Comparison of ENCODE assay signal across 28 mouse cellular contexts in the genomic region with DNA sequence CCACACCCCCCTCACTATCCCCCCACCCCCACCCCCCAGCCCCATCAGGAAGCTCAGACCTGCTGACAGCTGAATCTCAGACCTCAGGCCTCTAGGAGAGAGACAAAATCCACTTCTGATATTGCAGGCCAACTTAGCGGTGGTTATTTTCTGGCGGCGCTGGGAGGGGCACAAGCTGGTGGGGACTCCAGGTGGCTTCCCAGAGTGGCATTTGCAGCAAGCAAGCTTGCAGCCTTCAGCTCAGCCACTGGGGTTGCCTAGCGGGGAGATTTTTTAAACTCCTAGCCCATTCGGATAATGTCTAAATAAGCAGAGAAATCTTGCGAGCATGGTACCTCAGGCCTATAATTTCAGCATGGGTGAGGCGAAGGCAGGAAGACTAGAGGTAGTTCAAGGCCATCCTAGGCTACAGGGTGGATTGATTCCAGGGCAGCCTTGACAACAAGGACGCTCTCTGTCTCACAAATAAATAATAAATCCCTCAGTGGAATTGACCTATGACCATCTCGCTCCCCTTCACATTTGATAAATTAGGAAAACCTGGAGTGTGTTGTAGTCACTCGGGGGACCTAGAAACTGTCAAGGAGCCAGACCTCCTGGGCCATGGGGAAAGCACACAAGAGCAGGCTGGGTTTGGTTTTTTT. TPM values are rescaled to one million over a fixed set of nuclear protein-coding genes. Genes with fewer than 3 reads are reported as not detected.
DNase-seq lines count a peak whose midpoint lies in the region; ATAC-seq and TF ChIP-seq lines count a peak whose summit lies in the region.
"Had no signal": no experiment of that assay in that cellular context is flagged by ENCODE, and none has a peak within 500 bp of the region (broad histone marks: within the 10 kb centered on the region; RNA-seq: fewer than 3 reads in every experiment).

No protein-coding gene starts in this region.

- 31% methylated on average over 10 of the region's 10 CpGs for WGBS in limb, embryonic 11.5 days

- no peak overlapping the region for H3K9ac ChIP-seq in limb, embryonic 11.5 days (ENCODE audit: low read length)
- H3K9ac ChIP-seq: intestine, embryonic 15.5 days; lung, embryonic 15.5 days had no signal

- H3K4me3 ChIP-seq in layer of hippocampus, adult 2 months: no peak overlapping the region
- H3K4me3 ChIP-seq in limb, embryonic 11.5 days (ENCODE audit: low read depth, low read length): no peak overlapping the region
- H3K4me3 ChIP-seq: intestine, embryonic 15.5 days; limb, embryonic 13.5 days; lung, embryonic 15.5 days; myocyte; neural tube, embryonic 13.5 days had no signal

- no peaks in the 10 kb centered on the region for H3K27me3 ChIP-seq in limb, embryonic 11.5 days (ENCODE audit: control insufficient read depth, insufficient read depth, low read length)

- no peak overlapping the region for H3K27ac ChIP-seq in layer of hippocampus, adult 2 months
- H3K27ac ChIP-seq in limb, embryonic 11.5 days (replicated peaks; ENCODE audit: low read depth, low read length): no peak overlapping the region
- H3K27ac ChIP-seq: intestine, embryonic 15.5 days; limb, embryonic 13.5 days; lung, embryonic 15.5 days; neural tube, embryonic 13.5 days had no signal

- peaks cover 9% of the 10 kb centered on the region for H3K4me1 ChIP-seq in limb, embryonic 11.5 days (ENCODE audit: control insufficient read depth, insufficient read depth, low read length)

- no peak for TF ChIP-seq POLR2A in brain, embryonic 14.5 days (IDR thresholded peaks at IDR 0.05; ENCODE audit: borderline replicate concordance, extremely low read depth, insufficient read depth, insufficient read length, poor library complexity, severe bottlenecking)

- no peak overlapping the region for H3K4me2 ChIP-seq in limb, embryonic 11.5 days (ENCODE audit: low read depth, severe bottlenecking)
- H3K4me2 ChIP-seq: intestine, embryonic 15.5 days; liver, embryonic 11.5 days; lung, embryonic 15.5 days; neural tube, embryonic 13.5 days had no signal

- 0 out of 2 replicates have a peak, but pooled peaks have one; percentile 10 for TF ChIP-seq CTCF in layer of hippocampus, adult 2 months (conservative IDR thresholded peaks at IDR 0.05)
- TF ChIP-seq CTCF in brain, embryonic 14.5 days (IDR thresholded peaks at IDR 0.05; ENCODE audit: borderline replicate concordance, extremely low read depth, insufficient read depth, insufficient read length): no peak

- no peaks in the 10 kb centered on the region for H3K36me3 ChIP-seq in limb, embryonic 11.5 days (ENCODE audit: control insufficient read depth, insufficient read depth, low read length)
- H3K36me3 ChIP-seq: intestine, embryonic 15.5 days; limb, embryonic 13.5 days; lung, embryonic 15.5 days; midbrain, embryonic 10.5 days; neural tube, embryonic 13.5 days had no signal

- peak; percentile 50 for DNase-seq in embryo, embryonic 10 days (ENCODE audit: low spot score)
- no peak for DNase-seq in embryo, embryonic 9.5 days (ENCODE audit: extremely low spot score)
- no peak for DNase-seq in layer of hippocampus, adult 2 months (ENCODE audit: low spot score in 2 of 2)
- DNase-seq in layer of hippocampus, postnatal 14 days (ENCODE audit: low spot score in 2 of 2): no peak
- DNase-seq in brain, embryonic 14.5 days (ENCODE audit: low read depth): peak; percentile 71
- peak; percentile 24 for DNase-seq in limb, embryonic 11.5 days (ENCODE audit: low spot score)
- no peak for DNase-seq in heart, adult 18-20 months
- DNase-seq: adrenal gland, adult 8-10 months; cerebellum, adult 2 months; cerebellum, postnatal 25 days; gastrocnemius, postnatal 10 days; heart, postnatal 14 days; kidney, adult 2 months; kidney, postnatal 36 days; layer of hippocampus, postnatal 36 days; retina, postnatal 1 day; right cerebral cortex, postnatal 14 days had no signal

- H3K9me3 ChIP-seq in limb, embryonic 11.5 days (ENCODE audit: control insufficient read depth, low read length): no peaks in the 10 kb centered on the region
- H3K9me3 ChIP-seq: intestine, embryonic 15.5 days; limb, embryonic 13.5 days; lung, embryonic 15.5 days; midbrain, embryonic 10.5 days; neural tube, embryonic 13.5 days had no signal

- no peak for ATAC-seq in limb, embryonic 11.5 days (ENCODE audit: insufficient number of reproducible peaks, low FRiP score, low TSS enrichment, low read depth)
- ATAC-seq: CD4-positive, CD25-positive, alpha-beta regulatory T cell, adult 4 months; forebrain, embryonic 16.5 days; hindbrain, embryonic 16.5 days; intestine, embryonic 15.5 days; midbrain, embryonic 16.5 days had no signal

RNA-seq across cellular contexts. Expression of a gene that starts 29.6 kb away (rescaled TPM):
- total RNA-seq in layer of hippocampus, adult 2 months (2021): 100 to 1,000 TPM; 905 to 943 TPM
- total RNA-seq in layer of hippocampus, postnatal 14 days (2021): 100 to 1,000 TPM; 800 to 850 TPM
- 1,736 and 1,742 TPM in 2 replicates for polyA plus RNA-seq in brain, embryonic 14.5 days (2012; rRNA removed)
- polyA plus RNA-seq in limb, embryonic 11.5 days (2014; fragmentation: Nextera tagmentation; extraction: Ambion mirVana): 1,033 and 1,082 TPM in 2 replicates
- total RNA-seq in heart, adult 18-20 months (2021): 100 to 1,000 TPM; 681 to 698 TPM

RNA-seq across cellular contexts. Expression of a gene that starts 36.5 kb away (rescaled TPM):
- 10 to 100 TPM; 24.4 to 27.8 TPM for total RNA-seq in layer of hippocampus, adult 2 months (2021)
- 10 to 100 TPM; 26.0 to 30.1 TPM for total RNA-seq in layer of hippocampus, postnatal 14 days (2021)
- 17.8 and 25.4 TPM in 2 replicates for polyA plus RNA-seq in brain, embryonic 14.5 days (2012; rRNA removed)
- 9.5 and 10.0 TPM in 2 replicates for polyA plus RNA-seq in limb, embryonic 11.5 days (2014; fragmentation: Nextera tagmentation; extraction: Ambion mirVana)
- total RNA-seq in heart, adult 18-20 months (2021): 1 to 10 TPM; 3.5 to 4.1 TPM

Comparison
In these comparisons a context has a peak if more than half of its experiments do, and no peak if none do; other contexts are left out.
1. DNase-seq: peak in embryo, embryonic 10 days (single experiment), brain, embryonic 14.5 days (single experiment) and limb, embryonic 11.5 days (single experiment); none in embryo, embryonic 9.5 days (single experiment), layer of hippocampus, adult 2 months (0 of 2), layer of hippocampus, postnatal 14 days (0 of 2) and heart, adult 18-20 months (0 of 2).
2. RNA of a gene that starts 36.5 kb away (total RNA-seq): 26.0 to 30.1 TPM in layer of hippocampus, postnatal 14 days and 24.4 to 27.8 TPM in layer of hippocampus, adult 2 months; 3.5 to 4.1 TPM in heart, adult 18-20 months; every median in the first group is over 4 times any median in the second.